Mouse (Mus musculus) lung, adult 2 months (tissue): ENCODE measurements around the gene Cenpo.

ENCODE experiments used
- CTCF ChIP-seq: fragments of 200-500 bp; IDR thresholded peaks from 2 replicates; pipeline ENCODE4 v1.5.1; 2011; ENCODE audit warnings: mild to moderate bottlenecking, low read length, control low read depth; ENCODE audit not compliant: insufficient read depth
- POLR2A ChIP-seq: fragments of 200-500 bp; IDR thresholded peaks from 2 replicates; pipeline ENCODE4 v1.6.1; 2011; ENCODE audit warnings: low read depth, mild to moderate bottlenecking, control low read depth, low read length, borderline replicate concordance; ENCODE audit errors: extremely low read depth

DNA sequence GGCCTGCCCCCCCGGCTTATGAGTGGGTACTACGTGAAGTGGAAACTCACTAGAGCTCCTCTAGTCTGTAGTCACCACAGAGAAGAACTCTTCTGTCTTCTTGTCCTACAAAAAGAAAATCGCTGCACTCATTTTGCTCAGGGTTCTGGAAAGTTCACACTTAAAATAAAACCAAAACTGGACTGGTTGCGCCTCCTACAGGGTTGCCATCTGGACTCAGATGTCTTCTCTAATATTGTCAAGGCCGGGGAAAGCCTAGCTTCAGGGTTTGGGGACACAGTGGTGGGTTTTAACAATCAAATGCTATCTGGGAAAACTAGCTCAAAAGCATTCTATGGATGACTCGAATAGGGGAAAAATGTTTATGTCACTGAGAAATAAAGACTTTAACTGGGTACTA lies 15.7 kb upstream of the Cenpo start:
- TF ChIP-seq CTCF (no peak), POLR2A (no peak)
